Mouse (Mus musculus) lung, adult 2 months (tissue): ENCODE results near the gene Ttf2.

Experiments
- CTCF ChIP-seq: fragments of 200-500 bp; IDR thresholded peaks from 2 replicates; pipeline ENCODE4 v1.5.1; 2011; ENCODE audit warnings: mild to moderate bottlenecking, low read length, control low read depth; ENCODE audit not compliant: insufficient read depth
- POLR2A ChIP-seq: fragments of 200-500 bp; IDR thresholded peaks from 2 replicates; pipeline ENCODE4 v1.6.1; 2011; ENCODE audit warnings: low read depth, mild to moderate bottlenecking, control low read depth, low read length, borderline replicate concordance; ENCODE audit errors: extremely low read depth

GRCm38 (mm10) chr3:100940496-100941037 is 28.9 kb downstream of the Ttf2 start:
- no peak for TF ChIP-seq POLR2A
- TF ChIP-seq CTCF = no peak
